Mouse (Mus musculus) c-Kit-positive CD71-positive TER-119-negative erythroid progenitor cells, embryonic 14.5 days (primary cell): ENCODE measurements around the gene Clcn6.

Experiments
- DNase-seq: peaks from one replicate; pipeline ENCODE4 v3.0.0-alpha.2; 2013; ENCODE audit warnings: low read depth

Gene Clcn6

DNA sequence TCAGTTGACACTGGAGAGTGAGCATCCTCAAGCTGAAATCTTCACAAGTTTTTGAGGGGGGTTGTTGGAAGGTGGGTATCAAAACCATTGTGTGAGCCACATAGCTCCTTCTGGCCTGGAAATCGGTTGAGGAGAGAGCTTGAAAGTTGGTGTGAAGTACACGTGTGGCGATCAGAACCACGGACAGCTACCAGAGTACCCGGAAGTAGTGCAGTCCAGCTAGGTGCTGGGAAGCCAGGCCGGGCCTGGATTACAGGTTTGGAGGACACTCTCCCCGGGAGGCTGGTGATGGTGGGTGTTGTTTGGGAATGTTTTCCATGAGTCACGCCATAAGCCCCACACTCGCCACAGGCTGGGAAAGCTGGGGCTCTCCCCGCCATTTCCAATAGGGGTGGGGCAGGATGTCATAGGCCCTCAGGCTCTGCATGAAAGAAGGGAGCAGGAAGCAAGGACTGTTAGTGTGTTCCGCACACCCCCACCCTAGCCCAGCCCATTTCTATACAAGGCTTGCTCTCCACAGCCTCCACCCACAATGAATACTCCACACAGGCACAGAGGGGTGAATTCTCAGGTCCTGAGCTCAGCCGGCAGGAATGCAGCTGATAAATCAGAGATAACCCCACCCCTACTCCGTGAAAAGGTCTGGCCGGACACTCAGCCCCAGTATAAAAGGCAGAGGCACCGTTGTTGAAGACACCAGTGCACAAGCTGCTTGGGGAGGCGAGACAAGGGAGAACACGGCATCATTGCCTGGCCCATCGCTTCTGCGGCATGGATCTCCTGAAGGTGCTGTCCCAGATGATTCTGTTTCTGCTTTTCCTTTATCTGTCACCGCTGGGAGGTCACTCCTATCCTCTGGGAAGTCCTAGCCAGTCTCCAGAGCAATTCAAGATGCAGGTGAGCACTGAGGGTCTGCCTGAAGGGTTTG lies 53.2 kb downstream of the Clcn6 start, which contains the start of gene Nppb:
TSS of gene Nppb (plus strand) at position 584 of the 928 bp plus-strand sequence.
- peak; percentile 30 for DNase-seq

DNA sequence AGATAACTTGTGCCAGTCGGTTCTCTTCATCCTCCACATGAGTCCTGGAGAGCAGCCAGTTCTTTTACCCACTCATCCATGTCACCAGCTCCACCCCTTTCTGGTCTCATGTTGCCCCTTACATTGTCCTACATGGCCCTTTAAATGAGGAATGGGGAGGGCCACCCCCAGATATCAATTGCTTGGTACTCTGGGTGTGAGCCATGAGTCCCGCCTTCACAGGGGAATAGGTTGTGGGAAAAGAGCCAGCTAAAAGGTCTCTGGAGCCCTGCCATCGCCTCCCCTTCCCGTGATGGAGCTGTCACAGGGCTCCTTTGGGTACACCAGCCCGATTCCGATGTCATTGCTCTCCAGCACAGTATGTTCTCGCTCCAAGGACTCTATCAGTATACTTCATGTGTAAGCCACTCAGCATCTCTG lies 59.2 kb downstream of the Clcn6 start:
- no peak for DNase-seq

DNA sequence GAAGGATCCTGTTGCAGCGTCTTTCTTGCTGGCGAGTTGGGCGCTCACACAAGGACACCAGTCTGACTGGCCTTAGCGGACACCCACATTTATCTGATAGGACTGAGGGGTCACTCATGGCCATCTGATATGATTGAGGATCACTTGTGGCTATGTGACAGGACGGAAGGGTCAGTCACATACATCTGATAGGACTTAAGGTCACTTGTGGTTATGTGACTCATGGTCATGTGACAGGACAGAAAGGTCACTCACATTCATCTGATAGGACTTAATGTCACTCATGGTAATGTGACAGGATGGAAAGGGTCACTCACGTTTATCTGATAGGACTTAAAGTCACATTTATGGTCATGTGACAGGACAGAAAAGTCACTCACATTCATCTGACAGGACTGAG lies 60.2 kb downstream of the Clcn6 start:
- no peak for DNase-seq

DNA sequence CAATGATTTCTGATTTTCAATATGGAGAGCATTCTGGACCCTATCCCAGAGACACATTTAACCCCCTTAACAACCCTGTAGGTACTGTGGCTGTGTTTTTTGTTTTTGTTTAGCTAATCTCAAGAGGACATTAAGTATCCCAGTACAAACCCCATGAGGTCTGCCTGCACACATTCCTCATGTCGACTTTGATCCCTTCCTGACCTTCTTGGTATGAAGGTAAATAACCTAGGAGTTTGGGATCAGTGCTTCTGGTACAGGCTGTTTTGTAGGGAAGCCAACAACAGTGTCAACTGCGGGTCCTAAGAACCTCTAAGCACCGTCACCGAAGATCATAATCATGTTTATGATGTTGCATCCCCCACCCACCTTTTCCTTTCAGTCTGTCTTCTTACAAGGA lies 60.9 kb downstream of the Clcn6 start:
- DNase-seq = no peak

DNA sequence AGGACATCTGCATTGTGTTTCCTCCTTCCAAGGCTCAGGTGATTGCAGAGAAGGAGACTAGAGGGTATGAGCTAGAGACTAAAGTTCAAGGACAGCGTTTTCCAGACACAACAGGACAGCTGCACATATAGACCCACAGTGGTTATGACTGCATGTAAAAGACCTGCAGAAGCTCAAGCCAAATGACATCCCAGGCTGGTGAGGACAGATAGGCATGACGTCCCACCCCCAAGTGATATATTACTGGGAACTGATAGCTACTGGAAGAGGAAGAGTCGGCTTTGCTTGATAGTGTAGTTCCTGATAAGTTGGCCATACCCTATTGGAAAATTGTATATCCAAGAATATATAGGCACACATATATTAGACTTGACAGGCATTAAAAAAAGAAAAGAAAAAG lies 62.4 kb downstream of the Clcn6 start:
- DNase-seq = no peak

DNA sequence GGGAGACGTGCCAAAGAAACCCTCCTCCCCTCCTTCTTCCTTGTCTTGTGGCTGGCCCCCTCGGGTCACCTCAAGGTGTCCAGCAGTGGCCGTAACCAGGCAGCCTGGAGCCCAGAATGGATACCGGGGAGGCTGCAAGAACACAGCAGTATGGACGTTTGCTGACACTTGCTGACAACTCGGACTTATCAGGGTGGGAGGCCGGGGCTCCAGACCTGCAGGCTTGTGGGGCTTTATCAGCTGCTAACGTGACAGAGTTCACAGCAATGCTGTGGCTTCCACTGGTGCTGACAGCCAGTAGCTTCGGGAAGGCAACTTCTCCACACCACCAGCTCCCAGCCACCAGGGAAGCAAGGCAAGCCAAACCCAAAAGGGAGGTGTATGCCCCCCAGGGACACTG lies 69.3 kb downstream of the Clcn6 start:
- no peak for DNase-seq

DNA sequence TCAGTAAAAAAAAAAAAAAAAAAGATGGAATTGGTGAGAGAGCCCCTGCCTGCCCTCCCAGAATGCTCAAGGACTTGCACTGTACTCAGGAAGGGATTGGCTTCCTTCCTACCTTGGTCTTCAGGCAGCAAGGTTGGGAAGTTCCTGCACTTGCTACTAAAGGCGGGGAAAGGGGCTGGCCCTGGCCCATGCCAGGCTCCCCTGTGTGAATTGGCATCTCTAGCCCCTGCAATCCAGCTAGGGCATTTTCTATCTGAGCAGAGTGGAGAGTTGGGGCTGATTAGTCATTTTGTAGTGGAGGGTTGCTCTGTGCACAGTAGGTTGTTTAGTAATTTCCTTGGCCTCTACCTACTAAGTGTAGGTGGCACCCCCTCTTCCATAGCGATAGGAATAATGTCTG lies 69.8 kb downstream of the Clcn6 start:
- no peak for DNase-seq

DNA sequence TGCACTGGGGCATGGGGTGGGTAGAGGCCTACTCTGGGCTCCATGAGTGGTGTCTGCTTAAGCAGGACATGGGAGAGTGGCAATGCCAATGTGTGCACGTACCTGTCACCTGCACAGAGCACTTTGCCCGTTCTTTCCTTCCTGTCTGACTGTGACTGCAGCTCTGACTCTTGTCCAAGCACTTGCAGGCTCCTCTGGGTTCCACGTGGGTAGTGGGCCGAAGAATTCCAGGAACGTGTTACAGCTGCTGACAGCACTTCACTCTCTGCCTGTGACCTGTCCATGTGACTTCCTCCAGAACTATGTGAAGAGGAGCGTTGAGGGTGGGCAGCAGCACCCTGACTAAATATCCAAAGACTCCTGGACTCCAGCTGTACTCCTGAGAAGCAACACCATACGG lies 72.9 kb downstream of the Clcn6 start:
- DNase-seq = no peak

DNA sequence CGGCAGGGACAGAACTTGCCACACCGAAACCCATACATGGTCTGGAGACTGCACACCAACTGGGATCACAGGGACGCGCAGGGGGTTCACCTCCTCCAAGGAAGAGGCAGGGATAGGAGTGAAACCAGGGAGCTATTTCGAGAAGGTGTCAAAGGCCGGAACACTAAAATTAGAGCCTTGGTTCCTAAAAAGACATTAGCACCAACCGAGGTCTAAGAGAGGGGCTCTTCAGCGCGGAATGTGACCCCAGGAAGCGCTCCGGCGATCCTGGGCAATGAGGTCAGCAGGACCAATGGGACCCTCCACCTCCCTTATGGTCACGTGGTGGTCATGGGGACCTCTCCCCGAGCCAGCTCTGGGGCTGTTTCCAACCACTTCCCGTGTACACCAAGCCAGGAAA lies 75.0 kb downstream of the Clcn6 start:
- no peak for DNase-seq

DNA sequence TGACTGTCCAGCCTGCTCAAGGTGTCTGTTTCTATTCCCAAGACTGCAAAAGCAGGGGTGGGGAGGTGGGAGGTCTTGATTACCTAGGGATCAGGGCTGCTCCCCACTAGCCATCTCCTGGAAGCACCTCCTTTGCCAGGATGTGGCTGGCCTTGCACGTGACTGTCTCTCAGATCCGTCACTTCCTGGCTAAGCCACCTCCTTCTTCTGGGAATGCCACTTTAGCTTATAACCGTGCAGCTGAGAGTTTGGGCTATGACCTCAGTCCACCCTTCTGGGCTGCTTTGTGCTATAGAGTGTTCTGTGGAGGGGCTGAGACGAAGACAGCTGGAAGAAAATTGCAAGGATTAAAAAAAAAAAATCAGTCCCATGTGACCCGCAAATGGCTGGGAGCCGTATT lies 75.8 kb downstream of the Clcn6 start:
- DNase-seq = no peak

DNA sequence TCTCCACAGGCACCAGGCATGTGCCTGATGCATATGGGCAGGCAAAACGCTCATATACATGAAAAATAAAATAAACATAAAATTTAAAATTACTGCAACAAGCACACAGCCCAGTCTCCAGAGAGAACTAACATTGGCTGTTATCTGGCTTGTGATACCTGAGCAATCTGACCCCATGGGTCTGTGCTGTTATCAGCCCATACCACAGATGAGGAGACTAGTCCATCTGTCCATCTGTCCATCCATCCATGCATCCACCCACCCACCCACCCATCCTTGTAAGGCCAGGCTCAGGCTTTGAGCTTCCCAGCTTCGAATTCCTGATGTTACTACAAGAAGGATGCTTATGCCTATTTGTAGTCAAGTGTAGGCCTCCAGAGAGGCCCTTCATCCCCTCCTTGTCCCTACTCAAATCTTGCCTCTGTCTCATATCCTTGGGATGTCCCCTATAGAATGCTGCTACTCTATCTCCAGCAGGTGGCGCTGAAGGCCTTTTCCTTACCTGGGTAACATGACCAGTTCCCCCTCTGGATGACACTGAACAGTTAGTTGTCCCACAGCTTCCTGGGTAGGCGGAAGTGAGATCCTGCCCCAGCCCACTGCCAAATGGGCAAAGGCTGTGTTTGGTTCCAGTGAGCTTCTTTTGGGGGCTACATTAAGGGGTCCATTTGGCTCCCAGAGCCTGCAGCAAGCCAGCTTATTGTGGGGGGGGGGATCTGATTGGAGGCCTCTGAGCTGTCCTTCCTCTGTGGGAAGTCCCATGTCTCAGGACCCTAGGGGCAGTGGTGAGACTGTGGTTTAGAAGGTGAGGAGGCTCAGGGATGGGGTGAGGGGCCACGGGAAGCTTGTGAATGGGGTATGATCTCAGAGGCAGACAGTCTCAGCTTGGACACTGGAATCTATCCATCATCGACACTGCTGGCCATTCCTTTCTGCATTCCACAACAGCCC lies 78.5 kb downstream of the Clcn6 start:
- DNase-seq = peak; percentile 73

DNA sequence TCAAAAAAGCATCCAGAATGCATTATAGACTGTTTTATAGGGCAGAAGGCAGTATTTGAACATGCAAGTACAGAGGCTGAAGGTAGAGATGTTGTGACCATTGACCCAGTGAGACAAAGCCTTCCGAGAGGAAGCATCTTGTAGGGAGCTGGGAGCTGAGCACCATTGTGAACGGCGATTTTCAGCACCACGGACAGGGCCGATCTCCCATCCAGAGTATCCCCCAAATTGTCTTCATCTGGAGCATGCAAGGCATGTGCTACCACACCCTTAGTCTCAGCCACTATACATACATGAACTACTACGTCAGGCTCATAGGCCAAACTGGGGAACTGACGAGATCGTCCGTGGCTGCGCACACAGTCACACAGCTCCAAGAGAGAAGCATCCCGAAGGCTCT lies 81.5 kb downstream of the Clcn6 start:
- no peak for DNase-seq
